Mouse (Mus musculus) CD4-positive, CD25-positive, alpha-beta regulatory T cell, adult 2 months (primary cell): ENCODE measurements around the gene Ociad1.

Experiments
- DNase-seq: peaks from one replicate; pipeline ENCODE4 v3.0.0-alpha.2; 2012; ENCODE audit warnings: low read depth, low spot score

The Ociad1 gene

GRCm38 (mm10) chr5:73292502-73293457 lies at the start of gene Ociad1:
TSS of gene Ociad1 (plus strand) at chr5:73292784.
- peak; percentile 98 for DNase-seq

- no peak for DNase-seq
Observed at GRCm38 (mm10) chr5:73244403-73244802, 48.2 kb upstream of the Ociad1 start.

GRCm38 (mm10) chr5:73246414-73246813 lies 46.2 kb upstream of the Ociad1 start:
- no peak for DNase-seq

GRCm38 (mm10) chr5:73248211-73248610 lies 44.4 kb upstream of the Ociad1 start:
- no peak for DNase-seq

- no peak for DNase-seq
Observed at GRCm38 (mm10) chr5:73249341-73249740, 43.2 kb upstream of the Ociad1 start.

- no peak for DNase-seq
Observed at GRCm38 (mm10) chr5:73252739-73253138, 39.8 kb upstream of the Ociad1 start.

- DNase-seq = peak; percentile 55
Observed at GRCm38 (mm10) chr5:73254660-73255059, 37.9 kb upstream of the Ociad1 start.

GRCm38 (mm10) chr5:73255321-73256251 lies 37.0 kb upstream of the Ociad1 start:
- DNase-seq = peak; percentile 69

GRCm38 (mm10) chr5:73256352-73257065 lies 36.1 kb upstream of the Ociad1 start, which contains the start of gene Fryl:
TSS of gene Fryl (minus strand) at chr5:73256619.
- peak; percentile 99 for DNase-seq

- DNase-seq = peak; percentile 68
Observed at GRCm38 (mm10) chr5:73257096-73257495, 35.5 kb upstream of the Ociad1 start.

- peak; percentile 19 for DNase-seq
Observed at GRCm38 (mm10) chr5:73257723-73258122, 34.9 kb upstream of the Ociad1 start.

GRCm38 (mm10) chr5:73264122-73264521 lies 28.5 kb upstream of the Ociad1 start:
- no peak for DNase-seq

- peak; percentile 90 for DNase-seq
Observed at GRCm38 (mm10) chr5:73265460-73265859, 27.1 kb upstream of the Ociad1 start.

- DNase-seq = no peak
Observed at GRCm38 (mm10) chr5:73268636-73269213, 23.9 kb upstream of the Ociad1 start.

GRCm38 (mm10) chr5:73270612-73271011 lies 22.0 kb upstream of the Ociad1 start:
- DNase-seq = no peak

GRCm38 (mm10) chr5:73273171-73273570 lies 19.4 kb upstream of the Ociad1 start:
- DNase-seq = no peak

- no peak for DNase-seq
Observed at GRCm38 (mm10) chr5:73274941-73275340, 17.6 kb upstream of the Ociad1 start.

- DNase-seq = no peak
Observed at GRCm38 (mm10) chr5:73279190-73279589, 13.4 kb upstream of the Ociad1 start.

GRCm38 (mm10) chr5:73279732-73280566 lies 12.6 kb upstream of the Ociad1 start:
- no peak for DNase-seq

- no peak for DNase-seq
Observed at GRCm38 (mm10) chr5:73280567-73280850, 12.1 kb upstream of the Ociad1 start.
